Mouse (Mus musculus): ENCODE measurements at regions not wholly inside any gene's neighbourhood (a gene's known extent, or its start where the extent isn't known, plus 50 kb on each side); places are given as distances from the start of the nearest gene placed in this dataset.

GRCm38 (mm10) chr3:149413114-149413513 lies 422.8 kb upstream of the Adgrl2 start:
- no peak for DNase-seq (ENCODE audit: low spot score)
- H3K4me1 ChIP-seq (replicated peaks), result 0 out of 2 replicates have a peak, but pooled peaks cover 3% of the 10 kb centered on the region
- H3K27me3 ChIP-seq (ENCODE audit: insufficient read depth, poor library complexity, severe bottlenecking), result no peaks in the 10 kb centered on the region
- H3K4me3 ChIP-seq, result no peak overlapping the region
- H3K36me3 ChIP-seq, result no peaks in the 10 kb centered on the region
- no peaks in the 10 kb centered on the region for H3K9me3 ChIP-seq
- no peak overlapping the region for H3K27ac ChIP-seq
- 86% methylated on average over 4 of the region's 4 CpGs for WGBS

GRCm38 (mm10) chr3:149410518-149410917 lies 420.2 kb upstream of the Adgrl2 start:
- Histone ChIP-seq H3K27me3 (ENCODE audit: insufficient read depth, poor library complexity, severe bottlenecking) (no peaks in the 10 kb centered on the region), H3K4me3 (no peak overlapping the region), H3K9me3 (no peaks in the 10 kb centered on the region), H3K36me3 (no peaks in the 10 kb centered on the region), H3K4me1 (replicated peaks) (peaks cover 8% of the 10 kb centered on the region; the same call in 1 of the 2 replicates), H3K27ac (no peak overlapping the region)
- WGBS, result 94% methylated on average over 2 of the region's 2 CpGs
- no peak for DNase-seq (ENCODE audit: low spot score)

- no peak for DNase-seq (ENCODE audit: low spot score)
- Histone ChIP-seq H3K9me3 (no peaks in the 10 kb centered on the region), H3K4me1 (replicated peaks) (peaks cover 8% of the 10 kb centered on the region; the same call in 1 of the 2 replicates), H3K36me3 (no peaks in the 10 kb centered on the region), H3K4me3 (no peak overlapping the region), H3K27me3 (ENCODE audit: insufficient read depth, poor library complexity, severe bottlenecking) (no peaks in the 10 kb centered on the region), H3K27ac (no peak overlapping the region)
- WGBS, result 89% methylated on average over 3 of the region's 3 CpGs
These were observed 418.5 kb upstream of the Adgrl2 start for GRCm38 (mm10) chr3:149408858-149409257.

GRCm38 (mm10) chr3:149405872-149406271 lies 415.5 kb upstream of the Adgrl2 start:
- Histone ChIP-seq H3K4me1 (replicated peaks) (peaks cover 8% of the 10 kb centered on the region; the same call in 1 of the 2 replicates), H3K9me3 (no peaks in the 10 kb centered on the region), H3K27ac (no peak overlapping the region), H3K4me3 (no peak overlapping the region), H3K27me3 (ENCODE audit: insufficient read depth, poor library complexity, severe bottlenecking) (no peaks in the 10 kb centered on the region), H3K36me3 (no peaks in the 10 kb centered on the region)
- no peak for DNase-seq (ENCODE audit: low spot score)
- 68% methylated on average over 3 of the region's 3 CpGs for WGBS

- Histone ChIP-seq H3K9me3 (no peaks in the 10 kb centered on the region), H3K4me3 (no peak overlapping the region), H3K27me3 (ENCODE audit: insufficient read depth, poor library complexity, severe bottlenecking) (no peaks in the 10 kb centered on the region), H3K36me3 (no peaks in the 10 kb centered on the region), H3K4me1 (replicated peaks) (peaks cover 8% of the 10 kb centered on the region; the same call in 1 of the 2 replicates), H3K27ac (no peak overlapping the region)
- 93% methylated on average over 14 of the region's 14 CpGs for WGBS
- DNase-seq (ENCODE audit: low spot score), result no peak
These were observed 414.3 kb upstream of the Adgrl2 start for GRCm38 (mm10) chr3:149404691-149405090.

GRCm38 (mm10) chr3:149402496-149402895 lies 412.1 kb upstream of the Adgrl2 start:
- 85% methylated on average over 9 of the region's 9 CpGs for WGBS
- no peak overlapping the region for H3K27ac ChIP-seq
- H3K4me3 ChIP-seq, result no peak overlapping the region

GRCm38 (mm10) chr3:149395082-149395481 lies 404.7 kb upstream of the Adgrl2 start:
- DNase-seq (ENCODE audit: low spot score), result no peak
- H3K4me3 ChIP-seq, result no peak overlapping the region
- no peak overlapping the region for H3K27ac ChIP-seq
- 67% methylated on average over 4 of the region's 4 CpGs for WGBS
- H3K9me3 ChIP-seq, result no peaks in the 10 kb centered on the region
- H3K27me3 ChIP-seq (ENCODE audit: insufficient read depth, poor library complexity, severe bottlenecking), result no peaks in the 10 kb centered on the region
- H3K36me3 ChIP-seq, result no peaks in the 10 kb centered on the region
- no peaks in the 10 kb centered on the region for H3K4me1 ChIP-seq (replicated peaks)

More at GRCm38 (mm10) chr3:149402496-149402895, 412.1 kb upstream of the Adgrl2 start:
- Histone ChIP-seq H3K36me3 (no peaks in the 10 kb centered on the region), H3K27me3 (ENCODE audit: insufficient read depth, poor library complexity, severe bottlenecking) (no peaks in the 10 kb centered on the region), H3K4me1 (replicated peaks) (peaks cover 2% of the 10 kb centered on the region; the same call in 1 of the 2 replicates), H3K9me3 (no peaks in the 10 kb centered on the region)
- DNase-seq (ENCODE audit: low spot score), result no peak

GRCm38 (mm10) chr3:149393317-149394172 lies 403.2 kb upstream of the Adgrl2 start:
- WGBS, result 75% methylated on average over 4 of the region's 4 CpGs
- DNase-seq (ENCODE audit: low spot score), result no peak
- H3K9me3 ChIP-seq, result no peaks in the 10 kb centered on the region
- H3K4me1 ChIP-seq (replicated peaks), result no peaks in the 10 kb centered on the region
- H3K27me3 ChIP-seq (ENCODE audit: insufficient read depth, poor library complexity, severe bottlenecking), result no peaks in the 10 kb centered on the region
- H3K27ac ChIP-seq, result no peak overlapping the region
- no peak overlapping the region for H3K4me3 ChIP-seq
- H3K36me3 ChIP-seq, result no peaks in the 10 kb centered on the region

DNA sequence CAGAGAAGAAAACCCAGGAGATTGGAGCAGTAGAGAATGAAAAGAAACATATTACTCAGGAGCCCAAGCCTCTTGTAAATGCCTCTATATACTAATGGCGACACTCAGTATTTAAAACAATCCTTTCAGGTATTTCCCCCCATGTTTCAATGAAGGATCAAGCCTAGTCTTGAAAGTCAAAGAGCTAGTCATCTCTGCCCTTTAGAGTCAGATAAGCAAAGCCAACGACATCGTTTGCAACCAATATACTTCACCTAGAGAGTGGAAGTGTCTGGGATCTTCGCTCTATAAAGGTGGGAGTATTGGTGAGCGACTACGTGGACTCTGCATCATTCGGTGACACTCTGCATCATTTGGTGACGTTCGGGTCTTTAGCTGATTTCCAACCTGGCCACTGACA lies 401.8 kb upstream of the Adgrl2 start:
- H3K36me3 ChIP-seq, result no peaks in the 10 kb centered on the region
- WGBS, result 94% methylated on average over 9 of the region's 9 CpGs
- no peaks in the 10 kb centered on the region for H3K27me3 ChIP-seq (ENCODE audit: insufficient read depth, poor library complexity, severe bottlenecking)
- no peaks in the 10 kb centered on the region for H3K9me3 ChIP-seq
- no peak overlapping the region for H3K4me3 ChIP-seq
- no peak for DNase-seq (ENCODE audit: low spot score)
- no peaks in the 10 kb centered on the region for H3K4me1 ChIP-seq (replicated peaks)
- no peak overlapping the region for H3K27ac ChIP-seq

- DNase-seq (ENCODE audit: low spot score), result no peak
- 40% methylated on average over 3 of the region's 3 CpGs for WGBS
- Histone ChIP-seq H3K27ac (no peak overlapping the region), H3K4me1 (replicated peaks) (peaks cover 6% of the 10 kb centered on the region), H3K36me3 (no peaks in the 10 kb centered on the region), H3K9me3 (no peaks in the 10 kb centered on the region), H3K4me3 (no peak overlapping the region), H3K27me3 (ENCODE audit: insufficient read depth, poor library complexity, severe bottlenecking) (no peaks in the 10 kb centered on the region)
These were observed 397.2 kb upstream of the Adgrl2 start for GRCm38 (mm10) chr3:149387537-149387936.

DNA sequence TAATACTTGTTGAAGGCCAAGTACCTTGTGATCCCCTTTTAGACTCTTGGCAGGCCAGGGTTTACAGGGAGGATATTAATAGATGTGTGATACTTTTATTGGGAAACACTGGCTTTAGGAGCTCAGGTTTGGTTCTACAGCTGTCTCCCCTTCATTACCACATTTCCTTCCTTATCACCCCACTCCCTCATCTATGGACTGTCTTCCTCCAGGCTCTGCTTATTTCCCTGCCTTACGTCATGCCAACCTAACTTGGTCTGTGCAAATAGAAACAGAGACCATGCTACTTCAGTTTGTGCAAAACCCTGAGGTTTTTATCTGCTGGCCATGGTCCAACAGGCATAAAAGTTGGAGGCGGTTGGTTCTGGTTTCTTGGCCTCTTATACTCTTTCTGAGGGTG lies 395.7 kb upstream of the Adgrl2 start:
- Histone ChIP-seq H3K27me3 (ENCODE audit: insufficient read depth, poor library complexity, severe bottlenecking) (no peaks in the 10 kb centered on the region), H3K9me3 (no peaks in the 10 kb centered on the region), H3K27ac (no peak overlapping the region), H3K4me1 (replicated peaks) (peaks cover 12% of the 10 kb centered on the region), H3K36me3 (no peaks in the 10 kb centered on the region), H3K4me3 (no peak overlapping the region)
- WGBS, result 87% methylated on average over 2 of the region's 2 CpGs
- DNase-seq (ENCODE audit: low spot score), result no peak

DNA sequence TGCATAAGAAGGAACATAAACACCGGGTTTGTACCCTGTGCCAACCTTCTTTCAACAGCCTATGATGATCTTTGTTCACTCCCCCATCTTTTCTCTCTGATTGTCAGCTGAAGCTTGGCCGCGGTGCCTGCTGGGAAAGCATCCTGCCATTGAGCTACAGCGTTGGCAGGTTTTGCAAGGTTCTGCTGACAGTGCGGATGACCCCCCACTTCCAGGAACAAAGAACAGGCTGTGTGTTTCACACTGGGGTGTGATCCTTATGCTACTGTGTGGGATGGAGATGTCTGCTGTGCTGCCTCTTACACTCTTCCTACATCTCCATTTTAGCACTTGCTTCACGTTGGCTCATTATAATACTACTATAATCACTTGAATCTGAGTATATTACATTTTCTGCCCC lies 395.0 kb upstream of the Adgrl2 start:
- H3K4me3 ChIP-seq, result no peak overlapping the region
- peaks cover 13% of the 10 kb centered on the region for H3K4me1 ChIP-seq (replicated peaks)
- DNase-seq (ENCODE audit: low spot score), result no peak
- no peaks in the 10 kb centered on the region for H3K9me3 ChIP-seq
- H3K27ac ChIP-seq, result no peak overlapping the region
- no peaks in the 10 kb centered on the region for H3K36me3 ChIP-seq
- H3K27me3 ChIP-seq (ENCODE audit: insufficient read depth, poor library complexity, severe bottlenecking), result no peaks in the 10 kb centered on the region
- 33% methylated on average over 6 of the region's 6 CpGs for WGBS

DNA sequence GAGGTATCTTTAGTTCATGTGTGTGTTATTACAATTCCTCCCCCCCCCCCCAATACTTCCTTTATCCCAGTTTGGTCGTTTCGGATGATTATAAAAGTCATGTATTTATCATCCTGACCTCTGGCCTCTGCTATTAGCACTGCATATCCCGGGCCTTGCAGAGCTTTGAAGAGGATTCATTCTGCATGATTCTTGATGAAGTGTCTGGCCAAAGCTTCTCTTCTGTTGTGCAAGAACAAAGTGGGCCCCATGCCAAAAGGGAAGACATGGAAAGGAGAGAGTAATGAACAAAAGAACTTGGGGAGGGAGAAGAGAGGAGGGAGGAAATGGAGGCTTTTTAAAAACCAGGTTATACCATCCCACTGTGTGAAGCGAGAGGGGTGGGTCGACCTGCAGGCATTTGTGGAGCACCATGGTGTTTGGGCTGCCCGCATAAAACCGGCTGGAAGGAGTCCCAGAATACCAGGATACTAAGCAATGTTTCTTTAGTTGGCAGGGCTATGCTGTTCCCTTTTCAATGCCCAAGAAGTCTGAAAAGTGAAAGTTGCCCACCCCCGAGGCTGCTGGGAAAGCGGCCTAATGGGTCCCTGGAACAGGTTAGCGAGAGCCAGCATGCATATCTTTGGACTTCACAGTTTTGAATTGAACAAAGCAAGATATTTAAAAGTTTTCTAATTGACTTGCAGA lies 391.3 kb upstream of the Adgrl2 start:
- 86% methylated on average over 10 of the region's 10 CpGs for WGBS
- H3K4me1 ChIP-seq (replicated peaks), result peaks cover 18% of the 10 kb centered on the region
- H3K27ac ChIP-seq, result no peak overlapping the region
- no peaks in the 10 kb centered on the region for H3K27me3 ChIP-seq (ENCODE audit: insufficient read depth, poor library complexity, severe bottlenecking)
- H3K4me3 ChIP-seq, result no peak overlapping the region
- no peaks in the 10 kb centered on the region for H3K36me3 ChIP-seq
- no peak for DNase-seq (ENCODE audit: low spot score)
- no peaks in the 10 kb centered on the region for H3K9me3 ChIP-seq
